Mouse (Mus musculus) gastrocnemius, adult 2 months (tissue): ENCODE measurements at regions not wholly inside any gene's neighbourhood (a gene's known extent, or its start where the extent isn't known, plus 50 kb on each side); places are given as distances from the start of the nearest gene placed in this dataset.
A peak's percentile ranks its signal among the peaks of the same experiment; 100 is the strongest.

Experiments used
- DNase-seq: peaks from one replicate; pipeline ENCODE4 v3.0.0; 2022
- H3K27ac ChIP-seq: fragments of 200-600 bp; 2 replicates; pipeline ENCODE4 v1.8.1; 2022; ENCODE audit warnings: mild to moderate bottlenecking
- H3K4me3 ChIP-seq: fragments of 200-600 bp; 2 replicates; pipeline ENCODE4 v1.8.1; 2022; ENCODE audit warnings: mild to moderate bottlenecking, moderate library complexity
- CTCF ChIP-seq: fragments of 200-600 bp; IDR thresholded peaks from 2 replicates; pipeline ENCODE4 v1.8.1; 2022; ENCODE audit warnings: antibody characterized with exemption, mild to moderate bottlenecking, moderate library complexity
- intact Hi-C: fragments of 180-260 bp; cut with DNase I; formaldehyde crosslinking; loops from one replicate; pipeline ENCODE4 v1.15.1; 2025

- H3K4me3 ChIP-seq: no peak overlapping the region
- no peak for TF ChIP-seq CTCF
- H3K27ac ChIP-seq: no peak overlapping the region
- no peak for DNase-seq
- intact Hi-C loops: no loop called here
These were observed 109.9 kb downstream of the Sec23a start for GRCm38 (mm10) chr12:58901931-58902330.

GRCm38 (mm10) chr12:58875808-58876207, 136.0 kb downstream of the Sec23a start:
- no peak overlapping the region for H3K4me3 ChIP-seq
- no peak overlapping the region for H3K27ac ChIP-seq
- no peak for TF ChIP-seq CTCF
- no peak for DNase-seq
- intact Hi-C loops: no loop called here

GRCm38 (mm10) chr12:58872465-58872864, 139.4 kb downstream of the Sec23a start:
- DNase-seq: no peak
- H3K27ac ChIP-seq: no peak overlapping the region
- H3K4me3 ChIP-seq: no peak overlapping the region
- intact Hi-C loops: no loop called here
- no peak for TF ChIP-seq CTCF

GRCm38 (mm10) chr12:58856498-58856897, 155.3 kb downstream of the Sec23a start:
- no peak overlapping the region for H3K4me3 ChIP-seq
- no peak overlapping the region for H3K27ac ChIP-seq
- no peak for DNase-seq
- intact Hi-C loops: no loop called here
- TF ChIP-seq CTCF: no peak

- no peak for TF ChIP-seq CTCF
- intact Hi-C loops: no loop called here
- DNase-seq: no peak
These were observed 160.0 kb downstream of the Sec23a start for GRCm38 (mm10) chr12:58851677-58852385.

GRCm38 (mm10) chr12:58829656-58830055, 182.2 kb downstream of the Sec23a start:
- DNase-seq: no peak
- intact Hi-C loops: no loop called here

More at GRCm38 (mm10) chr12:58851677-58852385, 160.0 kb downstream of the Sec23a start:
- Histone ChIP-seq H3K27ac (no peak overlapping the region), H3K4me3 (no peak overlapping the region)

GRCm38 (mm10) chr12:58827864-58828263, 184.0 kb downstream of the Sec23a start:
- intact Hi-C loops: no loop called here
- TF ChIP-seq CTCF: no peak
- no peak overlapping the region for H3K4me3 ChIP-seq
- no peak for DNase-seq
- H3K27ac ChIP-seq: no peak overlapping the region

More at GRCm38 (mm10) chr12:58829656-58830055, 182.2 kb downstream of the Sec23a start:
- Histone ChIP-seq H3K4me3 (no peak overlapping the region), H3K27ac (no peak overlapping the region)
- no peak for TF ChIP-seq CTCF

GRCm38 (mm10) chr12:58825139-58825921, 186.5 kb downstream of the Sec23a start:
- intact Hi-C loops: no loop called here
- no peak for DNase-seq
- no peak for TF ChIP-seq CTCF
- Histone ChIP-seq H3K4me3 (no peak overlapping the region), H3K27ac (no peak overlapping the region)

- Histone ChIP-seq H3K27ac (no peak overlapping the region), H3K4me3 (no peak overlapping the region)
- no peak for TF ChIP-seq CTCF
- DNase-seq: no peak
- intact Hi-C loops: no loop called here
These were observed 188.8 kb downstream of the Sec23a start for GRCm38 (mm10) chr12:58822971-58823370.

- no peak for DNase-seq
- intact Hi-C loops: loop anchor here (5.0 kb wide), 1 partner anchor 977 kb away; no protein-coding TSS in a partner anchor
- TF ChIP-seq CTCF: no peak
- no peak overlapping the region for H3K4me3 ChIP-seq
- H3K27ac ChIP-seq: no peak overlapping the region
These were observed 207.7 kb downstream of the Sec23a start for GRCm38 (mm10) chr12:58804068-58804467.

GRCm38 (mm10) chr12:58802410-58802809, 209.4 kb downstream of the Sec23a start:
- intact Hi-C loops: loop anchor here (5.0 kb wide), 1 partner anchor 975 kb away; no protein-coding TSS in a partner anchor
- peak; percentile 74 for TF ChIP-seq CTCF
- H3K4me3 ChIP-seq: no peak overlapping the region
- no peak overlapping the region for H3K27ac ChIP-seq
- peak; percentile 73 for DNase-seq
